Mouse (Mus musculus) midbrain, postnatal 0 days (tissue): Measurements from ENCODE around the gene Camta1. TPM values are rescaled to one million over a fixed set of nuclear protein-coding genes. Genes with fewer than 3 reads are reported as not detected.

Experiments
- ATAC-seq: fragments of 200-750 bp; cut with Nextera tagmentation; 2 replicates; pipeline ENCODE4 v1.8.0; 2017; ENCODE audit warnings: moderate number of reproducible peaks, mild to moderate bottlenecking, moderate TSS enrichment, moderate library complexity; ENCODE audit not compliant: low FRiP score
- DNase-seq: peaks from one replicate; pipeline ENCODE4 v3.0.0-alpha.2; 2015; ENCODE audit warnings: low spot score
- H3K27ac ChIP-seq: fragments of 300-500 bp; sonication (generic); 2 replicates; pipeline ENCODE4 v1.5.1; 2014; ENCODE audit warnings: low read depth, mild to moderate bottlenecking, low read length, mixed read lengths
- H3K27me3 ChIP-seq: fragments of 300-500 bp; sonication (generic); 2 replicates; pipeline ENCODE4 v1.6.1; 2014; ENCODE audit warnings: low read length, control low read depth, mixed read lengths; ENCODE audit not compliant: insufficient read depth
- H3K36me3 ChIP-seq: fragments of 300-500 bp; sonication (generic); 2 replicates; pipeline ENCODE4 v1.6.1; 2014; ENCODE audit warnings: low read length, control low read depth, mixed read lengths; ENCODE audit not compliant: insufficient read depth
- H3K4me1 ChIP-seq: fragments of 300-500 bp; sonication (generic); 2 replicates; pipeline ENCODE4 v1.6.1; 2014; ENCODE audit warnings: mild to moderate bottlenecking, control low read depth, antibody characterized with exemption, low read length, mixed read lengths; ENCODE audit not compliant: insufficient read depth
- H3K4me2 ChIP-seq: fragments of 300-500 bp; sonication (generic); 2 replicates; pipeline ENCODE4 v1.6.1; 2014; ENCODE audit warnings: low read depth, mild to moderate bottlenecking, low read length, mixed read lengths; ENCODE audit not compliant: poor library complexity, severe bottlenecking
- H3K4me3 ChIP-seq: fragments of 300-500 bp; sonication (generic); 2 replicates; pipeline ENCODE4 v1.5.1; 2014; ENCODE audit warnings: low read depth, mild to moderate bottlenecking, low read length, moderate library complexity
- H3K9ac ChIP-seq: fragments of 300-500 bp; sonication (generic); replicated peaks from 2 replicates; pipeline ENCODE4 v1.6.1; 2014; ENCODE audit warnings: mild to moderate bottlenecking, low read length, moderate library complexity, mixed read lengths; ENCODE audit not compliant: poor library complexity, severe bottlenecking
- H3K9me3 ChIP-seq: fragments of 300-500 bp; sonication (generic); 2 replicates; pipeline ENCODE4 v1.6.1; 2016; ENCODE audit warnings: low read length, control low read depth
- CTCF ChIP-seq: IDR thresholded peaks from 2 replicates; pipeline ENCODE4 v1.5.1; 2016; ENCODE audit warnings: antibody characterized with exemption, mild to moderate bottlenecking
- WGBS: fragments of 180-500 bp; shearing (Covaris S2); extraction: QIAGEN DNeasy Blood & Tissue Kit; methylation state at CpG from one replicate; pipeline ENCODE4 v1.1.7; 2014; 5-methylcytosine and 5-hydroxymethylcytosine counted together
- polyA plus RNA-seq: library from polyadenylated mRNA; unstranded; fragments of >200 nt; fragmentation: Nextera tagmentation; extraction: Ambion mirVana; gene quantifications from 2 replicates; pipeline ENCODE4 v1.2.1, GENCODE M21; 2015
- total RNA-seq: library from RNA; depleted of rRNA; stranded (reverse); fragments of >200 nt; gene quantifications from 2 replicates; pipeline ENCODE4 v1.2.3, GENCODE M21; 2014

The Camta1 gene
- total and polyA plus RNA-seq, 2 experiments from 2014 or later = 140 to 153 TPM

DNA sequence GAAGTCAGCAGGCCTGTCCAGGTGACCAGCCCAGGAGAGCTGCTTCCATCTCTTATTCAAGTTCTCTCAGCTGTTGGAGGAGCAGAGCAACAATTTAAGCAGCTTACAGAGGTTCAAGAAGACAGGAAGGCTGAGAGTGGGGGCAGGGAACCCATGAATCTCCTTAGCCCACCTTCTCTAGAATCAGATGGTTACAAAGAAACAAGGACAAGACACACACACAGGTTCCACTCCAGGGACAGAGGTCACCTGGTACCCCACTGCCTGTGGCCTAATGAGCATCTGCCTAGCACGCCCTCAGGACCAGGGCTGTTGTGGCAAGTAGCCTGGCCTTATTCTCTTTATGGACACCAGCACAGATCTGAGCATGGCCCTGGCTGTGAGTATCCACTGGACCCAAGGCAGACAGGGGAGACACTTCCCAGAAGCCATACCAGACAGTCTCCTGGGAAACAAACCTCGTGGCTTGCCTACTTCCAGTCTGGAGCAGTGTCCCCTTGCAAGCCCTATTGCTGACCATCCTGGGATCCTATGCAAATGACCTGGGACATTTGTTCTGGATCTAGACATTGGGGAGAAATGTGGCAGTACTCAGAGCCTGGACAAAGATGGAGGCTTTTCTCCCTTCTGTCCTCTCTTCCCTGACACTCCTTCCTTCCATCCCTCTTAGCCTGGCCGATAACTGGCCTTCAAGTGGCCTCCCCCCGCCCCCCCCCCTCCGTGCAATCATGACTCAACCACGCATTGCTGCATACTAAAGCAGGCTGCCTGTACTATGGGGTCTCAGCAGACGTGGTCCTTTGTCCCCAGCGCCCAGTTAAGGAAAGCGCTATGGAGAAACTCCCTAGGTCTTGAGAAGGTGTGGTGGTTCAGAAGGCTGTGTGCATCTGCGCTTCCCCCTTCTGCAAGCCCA is 733.8 kb downstream of the Camta1 start:
- no peaks in the 10 kb centered on the region for H3K27me3 ChIP-seq
- DNase-seq (peak; percentile 58), ATAC-seq (peak; percentile 54)
- H3K9ac ChIP-seq = peak overlapping the region; percentile 77
- H3K4me3 ChIP-seq = peak overlapping the region; percentile 40
- H3K27ac ChIP-seq = peak overlapping the region; percentile 98
- 5% methylated on average over 9 of the region's 10 CpGs for WGBS
- peak overlapping the region; percentile 64 for H3K4me2 ChIP-seq
- no peak for TF ChIP-seq CTCF
- H3K9me3 ChIP-seq = no peaks in the 10 kb centered on the region
- H3K4me1 ChIP-seq = peaks cover 22% of the 10 kb centered on the region
- H3K36me3 ChIP-seq = peaks cover 3% of the 10 kb centered on the region

DNA sequence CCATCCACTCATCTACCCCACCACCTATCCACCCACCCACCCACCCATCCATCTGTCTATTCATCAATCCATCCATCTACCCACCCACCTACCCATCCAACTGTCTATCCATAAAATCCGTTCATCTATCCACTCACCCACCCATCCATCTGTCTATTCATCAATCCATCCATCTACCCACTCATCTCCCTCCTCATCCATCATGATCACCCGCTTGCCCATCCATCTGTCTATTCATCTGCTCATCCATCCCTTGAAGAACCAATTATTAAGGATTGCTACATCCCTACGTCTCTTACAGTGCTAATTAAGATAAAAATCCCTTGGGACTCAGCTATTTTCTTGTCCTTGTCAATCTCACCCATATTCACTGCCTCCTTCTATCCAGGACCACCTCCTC is 742.8 kb downstream of the Camta1 start:
- ATAC-seq (no peak), DNase-seq (no peak)
- 85% methylated on average over 3 of the region's 3 CpGs for WGBS
- Histone ChIP-seq H3K27me3 (no peaks in the 10 kb centered on the region), H3K9ac (no peak overlapping the region), H3K4me3 (no peak overlapping the region), H3K36me3 (peaks cover 15% of the 10 kb centered on the region), H3K9me3 (no peaks in the 10 kb centered on the region), H3K27ac (no peak overlapping the region), H3K4me1 (no peaks in the 10 kb centered on the region), H3K4me2 (no peak overlapping the region)
- no peak for TF ChIP-seq CTCF

DNA sequence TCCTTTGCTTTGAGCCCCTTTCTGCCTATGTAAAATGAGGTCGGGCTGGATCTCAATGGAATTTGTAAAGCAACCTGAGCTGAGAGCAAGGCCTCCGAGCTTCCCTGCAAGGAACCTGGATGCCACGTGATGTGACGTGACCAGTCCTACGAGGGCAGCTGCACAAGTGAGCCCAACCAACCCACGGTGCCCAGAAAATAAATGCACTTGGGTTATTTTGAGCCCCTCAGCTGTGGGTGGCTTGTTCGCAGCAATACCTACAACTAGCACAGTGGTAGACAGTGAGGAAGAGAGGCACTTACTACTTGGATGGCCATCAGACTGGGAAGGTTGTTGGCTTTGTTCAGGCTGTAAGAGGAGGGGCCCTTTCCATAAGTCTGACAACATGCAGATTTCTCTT is 747.1 kb downstream of the Camta1 start:
- Histone ChIP-seq H3K27ac (no peak overlapping the region), H3K9me3 (no peaks in the 10 kb centered on the region), H3K4me3 (no peak overlapping the region), H3K27me3 (no peaks in the 10 kb centered on the region), H3K9ac (no peak overlapping the region), H3K36me3 (no peaks in the 10 kb centered on the region), H3K4me2 (no peak overlapping the region), H3K4me1 (no peaks in the 10 kb centered on the region)
- ATAC-seq (no peak), DNase-seq (no peak)
- TF ChIP-seq CTCF = no peak
- 93% methylated on average over 7 of the region's 7 CpGs for WGBS

DNA sequence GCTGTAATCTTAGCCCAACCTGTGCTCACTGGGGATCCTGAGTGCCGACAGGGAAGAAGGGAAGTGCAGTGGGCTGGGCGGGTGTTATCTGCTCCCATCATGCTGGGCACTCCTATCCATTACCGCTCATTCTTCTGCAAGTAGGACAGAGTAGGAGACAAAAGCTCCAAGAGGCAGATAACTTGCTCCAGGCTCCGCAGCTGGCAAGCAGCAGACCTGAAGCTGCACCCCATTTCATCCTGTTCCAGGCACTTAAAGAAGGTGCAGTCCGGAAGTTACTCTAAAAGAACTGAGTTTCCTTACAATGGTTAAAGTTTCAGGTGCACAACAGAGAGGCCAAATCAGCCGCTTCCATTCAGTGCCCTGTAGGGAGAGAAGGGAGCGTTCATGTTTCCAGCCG is 750.5 kb downstream of the Camta1 start:
- no peak for TF ChIP-seq CTCF
- H3K4me1 ChIP-seq = no peaks in the 10 kb centered on the region
- ATAC-seq (no peak), DNase-seq (no peak)
- H3K27ac ChIP-seq = no peak overlapping the region
- WGBS = 69% methylated on average over 8 of the region's 8 CpGs
- H3K4me3 ChIP-seq = no peak overlapping the region
- H3K9ac ChIP-seq = no peak overlapping the region
- no peaks in the 10 kb centered on the region for H3K36me3 ChIP-seq
- no peaks in the 10 kb centered on the region for H3K27me3 ChIP-seq
- no peaks in the 10 kb centered on the region for H3K9me3 ChIP-seq
- no peak overlapping the region for H3K4me2 ChIP-seq

DNA sequence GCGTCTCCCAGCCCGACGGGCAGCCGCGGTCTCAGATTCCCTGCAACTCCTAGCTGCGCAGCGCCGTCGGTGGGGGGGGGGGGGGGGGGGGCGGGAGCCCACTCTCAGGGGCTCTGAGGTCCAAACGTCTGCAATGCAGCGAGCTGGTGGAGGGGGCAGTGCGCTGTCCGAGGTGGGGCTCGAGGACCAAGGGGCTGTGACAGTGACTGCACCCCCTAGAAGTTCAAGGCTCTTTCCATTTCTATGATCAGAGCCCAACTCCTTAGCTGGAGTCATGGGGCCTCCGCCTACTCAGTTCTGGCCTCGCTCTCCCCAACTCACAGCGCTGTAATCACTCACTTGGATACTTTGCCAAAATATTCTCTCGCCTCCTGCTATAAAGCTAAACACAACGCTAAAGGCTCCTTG is 752.8 kb downstream of the Camta1 start:
- TF ChIP-seq CTCF = no peak
- 3% methylated on average over 10 of the region's 20 CpGs for whole genome bisulfite sequencing
- Histone ChIP-seq H3K36me3 (no peaks in the 10 kb centered on the region), H3K27ac (peak overlapping the region; percentile 97), H3K9ac (peak overlapping the region; percentile 93), H3K9me3 (no peaks in the 10 kb centered on the region), H3K4me2 (peak overlapping the region; percentile 74), H3K4me3 (peak overlapping the region; percentile 80), H3K27me3 (no peaks in the 10 kb centered on the region), H3K4me1 (peaks cover 10% of the 10 kb centered on the region; the same call in 1 of the 2 replicates)
- DNase-seq = peak; percentile 22
- ATAC-seq = no peak; the same call in 1 of the 2 replicates
